Mouse (Mus musculus) lung, embryonic 14.5 days (tissue): ENCODE measurements around the gene Neu2. TPM values are rescaled to one million over a fixed set of nuclear protein-coding genes. Genes with fewer than 3 reads are reported as not detected.
A peak's percentile ranks its signal among the peaks of the same experiment; 100 is the strongest.

Experiments
- ATAC-seq: fragments of 200-750 bp; cut with Nextera tagmentation; 2 replicates; pipeline ENCODE4 v1.8.0; 2017; ENCODE audit warnings: mild to moderate bottlenecking, moderate TSS enrichment, moderate library complexity; ENCODE audit not compliant: insufficient read depth
- DNase-seq: peaks from one replicate; pipeline ENCODE4 v3.0.0-alpha.2; 2015
- H3K27ac ChIP-seq: fragments of 300-500 bp; sonication (generic); 2 replicates; pipeline ENCODE4 v1.5.1; 2014; ENCODE audit warnings: low read depth, mild to moderate bottlenecking, moderate library complexity
- H3K27me3 ChIP-seq: fragments of 300-500 bp; sonication (generic); 2 replicates; pipeline ENCODE4 v1.6.1; 2014; ENCODE audit warnings: low read length, control low read depth; ENCODE audit not compliant: insufficient read depth
- H3K36me3 ChIP-seq: fragments of 300-500 bp; sonication (generic); 2 replicates; pipeline ENCODE4 v1.6.1; 2014; ENCODE audit warnings: control low read depth; ENCODE audit not compliant: insufficient read depth
- H3K4me1 ChIP-seq: fragments of 300-500 bp; sonication (generic); 2 replicates; pipeline ENCODE4 v1.6.1; 2014; ENCODE audit warnings: antibody characterized with exemption, control low read depth; ENCODE audit not compliant: insufficient read depth
- H3K4me2 ChIP-seq: fragments of 300-500 bp; sonication (generic); 2 replicates; pipeline ENCODE4 v1.6.1; 2014; ENCODE audit warnings: mild to moderate bottlenecking
- H3K4me3 ChIP-seq: fragments of 300-500 bp; sonication (generic); 2 replicates; pipeline ENCODE4 v1.5.1; 2014; ENCODE audit warnings: low read depth, low read length
- H3K9ac ChIP-seq: fragments of 300-500 bp; sonication (generic); 2 replicates; pipeline ENCODE4 v1.6.1; 2014
- H3K9me3 ChIP-seq: fragments of 300-500 bp; sonication (generic); 2 replicates; pipeline ENCODE4 v1.6.1; 2016; ENCODE audit warnings: low read depth, low read length, control low read depth
- CTCF ChIP-seq: IDR thresholded peaks from 2 replicates; pipeline ENCODE4 v1.5.1; 2016; ENCODE audit warnings: antibody characterized with exemption, low read depth
- WGBS: fragments of 180-500 bp; shearing (Covaris S2); extraction: QIAGEN DNeasy Blood & Tissue Kit; methylation state at CpG from one replicate; pipeline ENCODE4 v1.1.7; 2014; 5-methylcytosine and 5-hydroxymethylcytosine counted together
- polyA plus RNA-seq: library from polyadenylated mRNA; unstranded; fragments of >200 nt; fragmentation: Nextera tagmentation; extraction: Ambion mirVana; gene quantifications from 2 replicates; pipeline ENCODE4 v1.2.1, GENCODE M21; 2014

The Neu2 gene
- polyA plus RNA-seq, 1 experiment from 2014 or later: 0.91 TPM

- H3K4me3 ChIP-seq: no peak overlapping the region
- H3K9ac ChIP-seq: no peak overlapping the region
- no peaks in the 10 kb centered on the region for H3K36me3 ChIP-seq
- no peaks in the 10 kb centered on the region for H3K9me3 ChIP-seq
- 34% methylated on average over 7 of the region's 7 CpGs for WGBS
- no peak overlapping the region for H3K27ac ChIP-seq
- no peaks in the 10 kb centered on the region for H3K27me3 ChIP-seq
- TF ChIP-seq CTCF: peak; percentile 80
- ATAC-seq: no peak
- H3K4me1 ChIP-seq: no peaks in the 10 kb centered on the region
- DNase-seq: peak; percentile 60
- H3K4me2 ChIP-seq: no peak overlapping the region
These were observed 98.8 kb downstream of the Neu2 start for GRCm38 (mm10) chr1:87608416-87609046.

GRCm38 (mm10) chr1:87614576-87615295 is 105.0 kb downstream of the Neu2 start:
- TF ChIP-seq CTCF: no peak
- no peak for DNase-seq
- ATAC-seq: no peak
- H3K27me3 ChIP-seq: no peaks in the 10 kb centered on the region
- 92% methylated on average over 2 of the region's 2 CpGs for WGBS
- H3K4me2 ChIP-seq: no peak overlapping the region
- no peaks in the 10 kb centered on the region for H3K4me1 ChIP-seq
- no peaks in the 10 kb centered on the region for H3K36me3 ChIP-seq
- H3K27ac ChIP-seq: no peak overlapping the region
- no peak overlapping the region for H3K4me3 ChIP-seq
- no peak overlapping the region for H3K9ac ChIP-seq
- H3K9me3 ChIP-seq: no peaks in the 10 kb centered on the region

- H3K9me3 ChIP-seq: no peaks in the 10 kb centered on the region
- H3K9ac ChIP-seq: peak within 1 kb of the TSS; percentile 39
- DNase-seq (peak; percentile 24), ATAC-seq (no peak; the same call in 1 of the 2 replicates)
- H3K27ac ChIP-seq: peak within 1 kb of the TSS; percentile 69; the same call in 1 of the 2 replicates
- 68% methylated on average over 12 of the region's 12 CpGs for WGBS
- H3K27me3 ChIP-seq: no peaks in the 10 kb centered on the region
- no peak for TF ChIP-seq CTCF
- no peaks in the 10 kb centered on the region for H3K4me1 ChIP-seq
- peak within 1 kb of the TSS; percentile 54 for H3K4me2 ChIP-seq
- H3K36me3 ChIP-seq: no peaks in the 10 kb centered on the region
- peak within 1 kb of the TSS; percentile 29 for H3K4me3 ChIP-seq
These were observed 110.6 kb downstream of the Neu2 start, which contains the start of gene Inpp5d for GRCm38 (mm10) chr1:87620211-87620668. Gene Inpp5d, plus strand, starts transcription at chr1:87620312.

- Histone ChIP-seq H3K9me3 (no peaks in the 10 kb centered on the region), H3K27ac (peak overlapping the region; percentile 69; the same call in 1 of the 2 replicates), H3K4me1 (no peaks in the 10 kb centered on the region), H3K9ac (peak overlapping the region; percentile 39), H3K4me3 (peak overlapping the region; percentile 29), H3K27me3 (no peaks in the 10 kb centered on the region), H3K4me2 (peak overlapping the region; percentile 54), H3K36me3 (no peaks in the 10 kb centered on the region)
- 75% methylated on average over 6 of the region's 6 CpGs for WGBS
- DNase-seq (no peak), ATAC-seq (no peak)
- TF ChIP-seq CTCF: no peak
These were observed 111.0 kb downstream of the Neu2 start for GRCm38 (mm10) chr1:87620693-87621092.

GRCm38 (mm10) chr1:87621146-87621857 is 111.6 kb downstream of the Neu2 start:
- no peak for ATAC-seq
- WGBS: 75% methylated on average over 9 of the region's 9 CpGs
- no peak overlapping the region; the same call in 1 of the 2 replicates for H3K9ac ChIP-seq
- no peak for TF ChIP-seq CTCF
- no peaks in the 10 kb centered on the region for H3K36me3 ChIP-seq
- peak overlapping the region; percentile 29 for H3K4me3 ChIP-seq
- DNase-seq: no peak
- no peaks in the 10 kb centered on the region for H3K27me3 ChIP-seq
- H3K27ac ChIP-seq: no peak overlapping the region
- H3K4me1 ChIP-seq: no peaks in the 10 kb centered on the region
- H3K9me3 ChIP-seq: no peaks in the 10 kb centered on the region
- H3K4me2 ChIP-seq: peak overlapping the region; percentile 54

GRCm38 (mm10) chr1:87621858-87622279 is 112.2 kb downstream of the Neu2 start:
- Histone ChIP-seq H3K4me1 (no peaks in the 10 kb centered on the region), H3K9me3 (no peaks in the 10 kb centered on the region), H3K4me3 (no peak overlapping the region), H3K27me3 (no peaks in the 10 kb centered on the region), H3K4me2 (peak overlapping the region; percentile 54; the same call in 1 of the 2 replicates), H3K36me3 (no peaks in the 10 kb centered on the region), H3K9ac (no peak overlapping the region), H3K27ac (no peak overlapping the region)
- TF ChIP-seq CTCF: no peak
- no peak for ATAC-seq
- 60% methylated on average over 3 of the region's 3 CpGs for WGBS
- DNase-seq: no peak
